Mouse (Mus musculus): ENCODE data around the gene Usp20. TPM values are rescaled to one million over a fixed set of nuclear protein-coding genes. Genes with fewer than 3 reads are reported as not detected.

The Usp20 gene
- total and polyA plus RNA-seq, 3 experiments, result 3.4 to 13.8 (median 12.0) TPM

- peak; percentile 80 for TF ChIP-seq BHLHE40 (IDR thresholded peaks at IDR 0.05; ENCODE audit: low read depth, low read length)
These were observed 79.0 kb downstream of the Usp20 start (continued) for GRCm38 (mm10) chr2:31060787-31061730.

DNA sequence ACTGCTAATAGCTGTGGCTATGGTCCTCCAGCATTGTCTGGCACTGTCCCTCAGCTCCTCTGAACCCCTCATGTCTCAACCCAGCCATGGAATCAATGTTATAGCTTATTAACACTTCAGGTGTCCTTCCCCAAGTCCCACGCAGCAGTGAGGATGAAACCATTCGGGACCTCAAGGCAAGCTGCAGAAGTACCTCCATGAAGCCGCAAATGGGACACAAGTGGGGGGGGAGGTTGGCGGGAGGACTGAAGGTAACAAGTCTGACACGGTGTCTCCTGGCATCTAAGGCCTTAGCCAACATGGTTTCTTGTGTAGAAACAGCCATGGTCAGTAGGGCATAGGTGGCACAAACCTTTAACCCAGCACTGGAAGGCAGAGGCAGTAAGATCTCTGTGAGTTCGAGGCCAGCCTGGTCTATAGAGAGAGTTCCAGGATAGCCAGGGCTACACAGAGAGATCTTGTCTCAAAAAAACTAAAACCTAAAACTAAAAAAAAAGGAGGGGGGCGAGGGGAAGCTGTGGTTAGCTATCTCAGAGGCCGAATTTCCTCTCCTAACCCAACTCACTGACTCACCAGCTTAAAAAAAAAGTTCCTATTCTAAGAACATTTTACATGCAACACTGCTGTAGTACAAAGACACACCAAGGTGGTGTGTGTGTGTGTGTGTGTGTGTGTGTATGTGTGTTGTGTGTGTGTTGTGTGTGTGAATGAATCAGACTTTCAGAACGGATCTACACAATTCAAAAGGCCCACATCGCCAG lies 80.0 kb downstream of the Usp20 start:
- Histone ChIP-seq H3K36me3 (replicated peaks in 1 of 2; ENCODE audit: control insufficient read depth in 1 of 2, insufficient read depth in 1 of 2, low read length in 1 of 2) (peaks cover 31 to 61% of the 10 kb centered on the region in 2 experiments), H3K4me3 (replicated peaks in 1 of 3; ENCODE audit: low read depth in 2 of 3, low read length in 2 of 3, poor library complexity in 1 of 3) (peak overlapping the region in 2 of 3 experiments; percentile 36 to 63)
- dilution Hi-C loops (cut with MboI; ENCODE audit: extremely low pct_ligation_motif_present, extremely low pct_unique_long_range_greater_than_20kb, low sequenced_read_pairs), result no loop called here
- TF ChIP-seq USF2 (conservative IDR thresholded peaks at IDR 0.05; ENCODE audit: low read depth, low read length) (no peak), POLR2AphosphoS2 (IDR thresholded peaks at IDR 0.05; ENCODE audit: low read depth, low read length) (peak; percentile 62; the same call in 1 of the 2 replicates), JUND (conservative IDR thresholded peaks at IDR 0.05; ENCODE audit: low read depth, low read length) (peak; percentile 89), MAZ (IDR thresholded peaks at IDR 0.05; ENCODE audit: low read depth, low read length) (peak; percentile 99), HCFC1 (IDR thresholded peaks at IDR 0.05; ENCODE audit: low read depth, low read length) (0 out of 2 replicates have a peak, but pooled peaks have one; percentile 42), ELF1 (IDR thresholded peaks at IDR 0.05; ENCODE audit: low read depth, low read length) (peak; percentile 48; the same call in 1 of the 2 replicates), ZC3H11A (IDR thresholded peaks at IDR 0.05; ENCODE audit: low read depth, low read length) (no peak), CTCF (conservative IDR thresholded peaks at IDR 0.05 in 1 of 2, IDR thresholded peaks at IDR 0.05 in 1 of 2; ENCODE audit: low read depth in 2 of 2, low read length in 2 of 2) (no peak), POLR2A (IDR thresholded peaks at IDR 0.05; ENCODE audit: low read depth, low read length) (no peak; the same call in 1 of the 2 replicates), MAX (IDR thresholded peaks at IDR 0.05; ENCODE audit: low read length) (peak; percentile 87), NELFE (IDR thresholded peaks at IDR 0.05; ENCODE audit: low read depth, low read length) (no peak), ZMIZ1 (IDR thresholded peaks at IDR 0.05; ENCODE audit: low read depth, low read length) (peak; percentile 49), UBTF (IDR thresholded peaks at IDR 0.05; ENCODE audit: low read depth, low read length) (peak; percentile 58; the same call in 1 of the 2 replicates), MXI1 (IDR thresholded peaks at IDR 0.05; ENCODE audit: low read depth, low read length) (peak; percentile 13; the same call in 1 of the 2 replicates), ETS1 (conservative IDR thresholded peaks at IDR 0.05; ENCODE audit: low read depth, low read length) (peak; percentile 95), MEF2A (IDR thresholded peaks at IDR 0.05; ENCODE audit: borderline replicate concordance, low read depth, low read length) (peak; percentile 98), RAD21 (IDR thresholded peaks at IDR 0.05; ENCODE audit: low read depth, low read length) (peak; percentile 20), CHD1 (IDR thresholded peaks at IDR 0.05; ENCODE audit: low read depth, low read length) (peak; percentile 67; the same call in 1 of the 2 replicates), KAT2A (IDR thresholded peaks at IDR 0.05; ENCODE audit: insufficient replicate concordance, low read length) (0 out of 2 replicates have a peak, but pooled peaks have one; percentile 61), SIN3A (IDR thresholded peaks at IDR 0.05; ENCODE audit: low read length) (peak; percentile 90), GABPA (IDR thresholded peaks at IDR 0.05; ENCODE audit: insufficient replicate concordance, low read depth, low read length) (no peak), ZNF384 (IDR thresholded peaks at IDR 0.05; ENCODE audit: low read depth, low read length) (peak; percentile 97), SMC3 (IDR thresholded peaks at IDR 0.05; ENCODE audit: low read depth, low read length) (peak; percentile 17), TCF12 (IDR thresholded peaks at IDR 0.05; ENCODE audit: low read depth, low read length) (peak; percentile 93), JUN (IDR thresholded peaks at IDR 0.05; ENCODE audit: insufficient read depth, low read depth, low read length) (peak; percentile 93), ZKSCAN1 (IDR thresholded peaks at IDR 0.05; ENCODE audit: borderline replicate concordance, low read depth, low read length) (no peak; the same call in 1 of the 2 replicates), EP300 (IDR thresholded peaks at IDR 0.05; ENCODE audit: low read length) (peak; percentile 95), TBP (conservative IDR thresholded peaks at IDR 0.05; ENCODE audit: low read depth, low read length) (0 out of 2 replicates have a peak, but pooled peaks have one; percentile 19), IRF4 (IDR thresholded peaks at IDR 0.05; ENCODE audit: low read depth, low read length) (peak; percentile 89), CHD2 (IDR thresholded peaks at IDR 0.05; ENCODE audit: low read length) (peak; percentile 86), E2F4 (IDR thresholded peaks at IDR 0.05; ENCODE audit: insufficient replicate concordance, low read depth, low read length) (peak; percentile 68; the same call in 1 of the 2 replicates), USF1 (IDR thresholded peaks at IDR 0.05; ENCODE audit: low read depth, low read length) (no peak)

More for the DNA sequence above, 80.0 kb downstream of the Usp20 start:
- Histone ChIP-seq H3K4me1 (ENCODE audit: control insufficient read depth in 1 of 2, insufficient read depth in 2 of 2) (peaks cover 18 to 45% of the 10 kb centered on the region in 2 experiments), H3K27me3 (replicated peaks) (no peaks in the 10 kb centered on the region), H3K27ac (ENCODE audit: insufficient read depth, low read depth) (peak overlapping the region; percentile 100), H3K4me2 (ENCODE audit: insufficient read depth, low read depth, poor library complexity, severe bottlenecking) (peak overlapping the region; percentile 90), H3K79me2 (replicated peaks; ENCODE audit: control insufficient read depth, extremely low read depth, insufficient read depth, poor library complexity, severe bottlenecking) (peaks cover 9% of the 10 kb centered on the region), H3K9me3 (replicated peaks; ENCODE audit: low read length) (peaks cover 13% of the 10 kb centered on the region), H3K9ac (ENCODE audit: insufficient read depth, low read depth) (peak overlapping the region; percentile 65)
- in situ Hi-C loops (cut with MboI; ENCODE audit: low pct_ligation_motif_present, low pct_unique_long_range_greater_than_20kb, low sequenced_read_pairs), result loop anchor here (25.0 kb wide), 1 partner anchor 400 kb away; the partner anchor contains the start of gene Ass1
- peak; percentile 85 for DNase-seq (ENCODE audit: extremely low read depth)

Data from CH12.LX (cell line).